Mouse (Mus musculus) limb, embryonic 14.5 days (tissue): Measurements from ENCODE around the gene Cnot4. TPM values are rescaled to one million over a fixed set of nuclear protein-coding genes. Genes with fewer than 3 reads are reported as not detected.

Experiments
- ATAC-seq: fragments of 200-750 bp; cut with Nextera tagmentation; 2 replicates; pipeline ENCODE4 v1.8.0; 2017; ENCODE audit warnings: low read depth, moderate number of reproducible peaks, moderate TSS enrichment; ENCODE audit not compliant: low FRiP score
- DNase-seq: peaks from one replicate; pipeline ENCODE4 v3.0.0-alpha.2; 2015; ENCODE audit warnings: low spot score
- H3K27ac ChIP-seq: fragments of 300-500 bp; sonication (generic); replicated peaks from 2 replicates; pipeline ENCODE4 v1.5.1; 2014; ENCODE audit warnings: low read depth, mild to moderate bottlenecking, low read length, moderate library complexity, mixed read lengths
- H3K27me3 ChIP-seq: fragments of 300-500 bp; sonication (generic); 2 replicates; pipeline ENCODE4 v1.6.1; 2014; ENCODE audit warnings: low read length, mixed read lengths; ENCODE audit not compliant: control insufficient read depth, insufficient read depth
- H3K36me3 ChIP-seq: fragments of 300-500 bp; sonication (generic); 2 replicates; pipeline ENCODE4 v1.6.1; 2014; ENCODE audit warnings: mild to moderate bottlenecking, low read length, moderate library complexity, mixed read lengths; ENCODE audit not compliant: control insufficient read depth, insufficient read depth
- H3K4me1 ChIP-seq: fragments of 300-500 bp; sonication (generic); 2 replicates; pipeline ENCODE4 v1.6.1; 2014; ENCODE audit warnings: antibody characterized with exemption, low read length, mixed read lengths; ENCODE audit not compliant: control insufficient read depth, insufficient read depth
- H3K4me2 ChIP-seq: fragments of 300-500 bp; sonication (generic); replicated peaks from 2 replicates; pipeline ENCODE4 v1.6.1; 2014; ENCODE audit warnings: low read depth, mild to moderate bottlenecking, low read length, moderate library complexity; ENCODE audit not compliant: severe bottlenecking
- H3K4me3 ChIP-seq: fragments of 300-500 bp; sonication (generic); replicated peaks from 2 replicates; pipeline ENCODE4 v1.5.1; 2014; ENCODE audit warnings: low read length
- H3K9ac ChIP-seq: fragments of 300-500 bp; sonication (generic); 2 replicates; pipeline ENCODE4 v1.6.1; 2014; ENCODE audit warnings: mild to moderate bottlenecking, low read depth, low read length, moderate library complexity; ENCODE audit not compliant: severe bottlenecking
- H3K9me3 ChIP-seq: fragments of 300-500 bp; sonication (generic); 2 replicates; pipeline ENCODE4 v1.6.1; 2016; ENCODE audit warnings: low read length; ENCODE audit not compliant: control insufficient read depth
- POLR2A ChIP-seq: fragments of 200-500 bp; IDR thresholded peaks from 2 replicates; pipeline ENCODE4 v1.8.0; 2012; ENCODE audit warnings: inconsistent platforms, mild to moderate bottlenecking, moderate library complexity, borderline replicate concordance; ENCODE audit not compliant: insufficient read depth, insufficient read length; ENCODE audit errors: extremely low read depth
- WGBS: fragments of 180-500 bp; shearing (Covaris S2); extraction: QIAGEN DNeasy Blood & Tissue Kit; methylation state at CpG from one replicate; pipeline ENCODE4 v1.1.7; 2014; 5-methylcytosine and 5-hydroxymethylcytosine counted together
- polyA plus RNA-seq, 2 experiments: library from polyadenylated mRNA; depleted of rRNA in 1 of 2; stranded (reverse) in 1 of 2; unstranded in 1 of 2; fragments of >200 nt; fragmentation: Nextera tagmentation in 1 of 2; extraction: Ambion mirVana in 1 of 2; gene quantifications; 2 replicates each; pipeline versions ENCODE4 v1.2.1 to v1.2.3; 2012 to 2014

Gene Cnot4
- polyA plus RNA-seq, 2 experiments = 22.6 to 29.0 TPM

GRCm38 (mm10) chr6:35084927-35085326, 48.6 kb downstream of the Cnot4 start:
- no peak for ATAC-seq
- Histone ChIP-seq H3K9me3 (no peaks in the 10 kb centered on the region), H3K27ac (no peak overlapping the region), H3K36me3 (peaks cover 5% of the 10 kb centered on the region; the same call in 1 of the 2 replicates), H3K9ac (no peak overlapping the region), H3K4me2 (no peak overlapping the region), H3K4me3 (no peak overlapping the region), H3K4me1 (no peaks in the 10 kb centered on the region), H3K27me3 (no peaks in the 10 kb centered on the region)
- 94% methylated on average over 3 of the region's 3 CpGs for WGBS
- no peak for TF ChIP-seq POLR2A
- DNase-seq = no peak

DNA sequence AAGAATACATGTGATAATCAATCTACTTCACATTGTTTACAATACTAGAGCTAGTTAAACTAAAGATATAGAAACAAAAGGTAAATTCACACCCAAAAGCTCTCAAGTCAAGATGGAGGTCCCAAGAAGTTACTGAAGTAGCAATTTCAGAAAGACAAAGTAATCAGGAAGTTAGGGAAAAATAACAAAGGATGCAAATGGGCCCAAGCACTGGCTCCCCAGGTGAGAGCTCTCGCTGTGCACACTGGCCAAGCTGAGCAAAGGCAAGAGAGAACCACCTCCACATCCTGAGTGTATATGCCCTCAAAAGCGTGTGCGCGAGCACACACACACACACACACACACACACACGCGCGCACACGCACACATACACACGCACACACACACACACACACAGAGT, 58.4 kb downstream of the Cnot4 start:
- Histone ChIP-seq H3K9ac (no peak overlapping the region), H3K4me3 (no peak overlapping the region), H3K4me1 (0 out of 2 replicates have a peak, but pooled peaks cover 2% of the 10 kb centered on the region), H3K36me3 (peaks cover 39% of the 10 kb centered on the region), H3K27ac (no peak overlapping the region), H3K9me3 (no peaks in the 10 kb centered on the region), H3K27me3 (no peaks in the 10 kb centered on the region), H3K4me2 (no peak overlapping the region)
- ATAC-seq (no peak), DNase-seq (no peak)
- TF ChIP-seq POLR2A = no peak
- WGBS = 97% methylated on average over 9 of the region's 9 CpGs

DNA sequence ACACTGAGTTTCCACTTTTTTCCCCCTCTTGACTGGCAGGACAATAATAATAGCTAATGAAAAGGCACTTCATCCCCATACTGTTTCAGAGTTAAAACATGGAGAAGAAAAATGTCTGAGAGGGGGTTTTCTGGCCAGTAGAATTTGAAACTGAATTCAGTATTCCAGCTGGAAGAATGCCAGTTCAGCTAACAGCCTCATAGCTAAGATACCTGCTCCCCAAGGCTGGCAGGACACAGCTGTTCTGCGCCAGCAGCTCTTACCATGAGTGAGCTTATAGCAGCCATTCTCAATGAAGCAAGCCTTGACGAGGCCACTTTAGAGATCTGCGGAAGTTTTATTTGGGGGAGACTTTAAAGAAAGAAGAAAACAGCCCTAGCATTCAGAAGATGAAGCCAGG, 62.3 kb downstream of the Cnot4 start:
- Histone ChIP-seq H3K4me2 (no peak overlapping the region), H3K9me3 (no peaks in the 10 kb centered on the region), H3K4me1 (0 out of 2 replicates have a peak, but pooled peaks cover 2% of the 10 kb centered on the region), H3K27me3 (no peaks in the 10 kb centered on the region), H3K9ac (no peak overlapping the region), H3K4me3 (no peak overlapping the region), H3K27ac (no peak overlapping the region), H3K36me3 (peaks cover 29% of the 10 kb centered on the region)
- DNase-seq (peak; percentile 38), ATAC-seq (no peak)
- TF ChIP-seq POLR2A = no peak
- WGBS = 69% methylated on average over 3 of the region's 3 CpGs

GRCm38 (mm10) chr6:35062446-35062845, 71.1 kb downstream of the Cnot4 start:
- ATAC-seq (no peak), DNase-seq (no peak)
- no peaks in the 10 kb centered on the region for H3K9me3 ChIP-seq
- H3K4me2 ChIP-seq = no peak overlapping the region
- no peak for TF ChIP-seq POLR2A
- no peak overlapping the region for H3K9ac ChIP-seq
- no peaks in the 10 kb centered on the region for H3K4me1 ChIP-seq
- H3K4me3 ChIP-seq = no peak overlapping the region
- 28% methylated on average over 1 of the region's 1 CpGs for WGBS
- H3K36me3 ChIP-seq = peaks cover 28% of the 10 kb centered on the region
- no peaks in the 10 kb centered on the region for H3K27me3 ChIP-seq
- no peak overlapping the region for H3K27ac ChIP-seq

DNA sequence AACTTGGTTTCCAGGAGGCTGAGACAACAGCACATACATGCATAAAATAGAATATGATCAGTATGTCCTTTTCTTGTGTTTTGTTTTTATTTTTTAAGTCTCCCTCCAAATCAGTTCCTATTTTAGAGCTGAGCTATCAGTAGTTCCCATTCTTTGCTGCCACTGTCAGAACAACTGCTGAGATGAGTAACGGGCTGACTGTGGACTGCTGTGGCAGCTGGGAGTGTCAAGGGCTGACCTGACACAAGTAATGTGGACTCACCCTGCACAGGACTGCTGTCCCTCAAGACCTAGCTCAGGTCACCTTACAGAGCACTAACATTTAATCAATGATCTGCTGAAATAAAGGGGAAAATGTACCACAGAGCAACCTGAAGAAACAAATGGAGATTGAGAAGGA, 90.4 kb downstream of the Cnot4 start:
- WGBS = 92% methylated on average over 1 of the region's 1 CpGs
- DNase-seq (no peak), ATAC-seq (no peak)
- Histone ChIP-seq H3K4me1 (no peaks in the 10 kb centered on the region), H3K36me3 (peaks cover 3% of the 10 kb centered on the region; the same call in 1 of the 2 replicates), H3K4me3 (no peak overlapping the region), H3K4me2 (no peak overlapping the region), H3K27ac (no peak overlapping the region), H3K27me3 (no peaks in the 10 kb centered on the region), H3K9me3 (no peaks in the 10 kb centered on the region), H3K9ac (no peak overlapping the region)
- no peak for TF ChIP-seq POLR2A

- ATAC-seq (no peak), DNase-seq (no peak)
- Histone ChIP-seq H3K4me3 (no peak overlapping the region), H3K4me2 (no peak overlapping the region), H3K27me3 (no peaks in the 10 kb centered on the region), H3K9me3 (no peaks in the 10 kb centered on the region), H3K36me3 (peaks cover 16% of the 10 kb centered on the region), H3K27ac (no peak overlapping the region), H3K4me1 (no peaks in the 10 kb centered on the region), H3K9ac (no peak overlapping the region)
- WGBS = 96% methylated on average over 11 of the region's 11 CpGs
- TF ChIP-seq POLR2A = no peak
Measured at GRCm38 (mm10) chr6:35033341-35033740, 100.2 kb downstream of the Cnot4 start.
